Mouse (Mus musculus) cortical plate, adult 2 months (tissue): ENCODE results near the gene Myo1b.

ENCODE experiments used
- CTCF ChIP-seq: fragments of 200-500 bp; IDR thresholded peaks from 2 replicates; pipeline ENCODE4 v1.5.1; 2011; ENCODE audit warnings: mild to moderate bottlenecking, control low read depth, low read length; ENCODE audit not compliant: insufficient read depth; ENCODE audit errors: extremely low read depth
- POLR2A ChIP-seq: fragments of 200-500 bp; IDR thresholded peaks from 2 replicates; pipeline ENCODE4 v1.6.1; 2011; ENCODE audit warnings: mild to moderate bottlenecking, low read length, control low read depth; ENCODE audit not compliant: insufficient read depth; ENCODE audit errors: extremely low read depth

DNA sequence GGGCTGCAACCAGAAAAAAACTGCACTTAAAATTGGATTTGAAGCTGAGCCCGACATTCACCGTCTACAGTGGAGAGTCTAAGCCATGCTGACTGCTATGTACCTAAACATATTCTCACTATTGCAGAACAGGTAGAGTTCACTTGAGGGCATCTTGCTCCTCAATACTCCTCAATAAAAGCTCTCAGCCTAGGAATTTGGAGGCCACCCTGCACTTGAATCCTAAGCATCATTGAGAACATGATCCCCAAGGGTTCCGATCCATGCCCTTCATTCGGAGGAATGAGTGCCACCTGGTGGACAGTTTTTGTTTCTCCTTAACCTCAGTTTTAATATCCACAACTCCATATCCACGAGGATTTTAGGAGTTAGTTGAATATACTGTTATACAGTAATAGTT lies 28.9 kb upstream of the Myo1b start:
- TF ChIP-seq POLR2A (no peak), CTCF (peak; percentile 65)
